Mouse (Mus musculus) embryonic fibroblast, embryonic 13.5 days (primary cell): Measurements from ENCODE around the gene Poldip3.

ENCODE experiments used
- CTCF ChIP-seq: IDR thresholded peaks from 2 replicates; pipeline ENCODE4 v1.5.1; 2011; ENCODE audit warnings: mild to moderate bottlenecking, control low read depth, low read length, moderate library complexity, borderline replicate concordance; ENCODE audit not compliant: insufficient read depth
- POLR2A ChIP-seq: IDR thresholded peaks from 2 replicates; pipeline ENCODE4 v1.6.1; 2011; ENCODE audit warnings: low read depth, mild to moderate bottlenecking, control low read depth, low read length, moderate library complexity

DNA sequence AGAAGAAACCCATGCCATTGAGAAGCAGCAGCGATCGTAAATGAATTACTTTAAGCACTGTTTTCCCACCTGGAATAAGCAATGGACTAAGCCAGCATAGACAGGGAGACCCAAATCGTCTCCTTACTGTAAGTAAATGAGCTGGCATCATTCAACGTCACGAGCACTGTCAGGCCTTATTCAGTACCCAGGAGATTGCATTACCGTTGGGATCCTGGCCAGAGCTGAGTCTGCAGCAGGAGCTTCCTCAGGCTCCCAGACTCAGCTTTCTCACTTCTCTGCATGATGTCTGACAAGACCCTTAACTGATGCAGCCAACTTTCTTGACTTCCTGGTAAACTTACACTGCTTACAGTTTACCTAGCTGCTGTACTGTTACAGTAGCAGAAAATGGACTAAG, 14.5 kb downstream of the Poldip3 start:
- no peak for TF ChIP-seq CTCF
- no peak for TF ChIP-seq POLR2A
